Mouse (Mus musculus) limb, embryonic 11.5 days (tissue): ENCODE measurements around the gene Ftcd. TPM values are rescaled to one million over a fixed set of nuclear protein-coding genes. Genes with fewer than 3 reads are reported as not detected.

Experiments used
- ATAC-seq: fragments of 200-750 bp; cut with Nextera tagmentation; 2 replicates; pipeline ENCODE4 v1.8.0; 2017; ENCODE audit warnings: low read depth; ENCODE audit not compliant: insufficient number of reproducible peaks, low FRiP score, low TSS enrichment
- DNase-seq: peaks from one replicate; pipeline ENCODE4 v3.0.0-alpha.2; 2015; ENCODE audit warnings: low spot score
- H3K27ac ChIP-seq: fragments of 300-500 bp; sonication (generic); replicated peaks from 2 replicates; pipeline ENCODE4 v1.5.1; 2014; ENCODE audit warnings: low read depth, mild to moderate bottlenecking, low read length
- H3K27me3 ChIP-seq: fragments of 300-500 bp; sonication (generic); 2 replicates; pipeline ENCODE4 v1.6.1; 2014; ENCODE audit warnings: mild to moderate bottlenecking, low read length, mixed read lengths; ENCODE audit not compliant: control insufficient read depth, insufficient read depth
- H3K36me3 ChIP-seq: fragments of 300-500 bp; sonication (generic); 2 replicates; pipeline ENCODE4 v1.6.1; 2014; ENCODE audit warnings: mild to moderate bottlenecking, low read length, moderate library complexity, mixed read lengths; ENCODE audit not compliant: control insufficient read depth, insufficient read depth
- H3K4me1 ChIP-seq: fragments of 300-500 bp; sonication (generic); 2 replicates; pipeline ENCODE4 v1.6.1; 2014; ENCODE audit warnings: low read length, mixed read lengths; ENCODE audit not compliant: control insufficient read depth, insufficient read depth
- H3K4me2 ChIP-seq: fragments of 300-500 bp; sonication (generic); 2 replicates; pipeline ENCODE4 v1.6.1; 2014; ENCODE audit warnings: low read depth, mild to moderate bottlenecking, moderate library complexity; ENCODE audit not compliant: severe bottlenecking
- H3K4me3 ChIP-seq: fragments of 300-500 bp; sonication (generic); 2 replicates; pipeline ENCODE4 v1.5.1; 2014; ENCODE audit warnings: low read depth, low read length
- H3K9ac ChIP-seq: fragments of 300-500 bp; sonication (generic); 2 replicates; pipeline ENCODE4 v1.6.1; 2014; ENCODE audit warnings: mild to moderate bottlenecking, low read length
- H3K9me3 ChIP-seq: fragments of 300-500 bp; sonication (generic); 2 replicates; pipeline ENCODE4 v1.6.1; 2016; ENCODE audit warnings: low read length; ENCODE audit not compliant: control insufficient read depth
- WGBS: fragments of 180-500 bp; shearing (Covaris S2); extraction: QIAGEN DNeasy Blood & Tissue Kit; methylation state at CpG from one replicate; pipeline ENCODE4 v1.1.7; 2014; 5-methylcytosine and 5-hydroxymethylcytosine counted together
- polyA plus RNA-seq: library from polyadenylated mRNA; unstranded; fragments of >200 nt; fragmentation: Nextera tagmentation; extraction: Ambion mirVana; gene quantifications from 2 replicates; pipeline ENCODE4 v1.2.1, GENCODE M21; 2014

The Ftcd gene
- polyA plus RNA-seq, 1 experiment from 2014 or later = not detected

GRCm38 (mm10) chr10:76572151-76572550 is 3.3 kb upstream of the Ftcd start:
- no peak overlapping the region for H3K9ac ChIP-seq
- ATAC-seq = no peak
- WGBS = 85% methylated on average over 3 of the region's 3 CpGs
- H3K27ac ChIP-seq = no peak overlapping the region
- no peaks in the 10 kb centered on the region for H3K36me3 ChIP-seq
- no peak overlapping the region for H3K4me2 ChIP-seq
- 0 out of 2 replicates have a peak, but pooled peaks cover 2% of the 10 kb centered on the region for H3K9me3 ChIP-seq
- H3K27me3 ChIP-seq = no peaks in the 10 kb centered on the region
- no peak for DNase-seq
- H3K4me1 ChIP-seq = no peaks in the 10 kb centered on the region
- H3K4me3 ChIP-seq = no peak overlapping the region

GRCm38 (mm10) chr10:76576920-76577319 is 1.5 kb downstream of the Ftcd start:
- H3K36me3 ChIP-seq = no peaks in the 10 kb centered on the region

GRCm38 (mm10) chr10:76584138-76584537 is 8.7 kb downstream of the Ftcd start:
- Histone ChIP-seq H3K4me2 (peak overlapping the region; percentile 37), H3K4me3 (peak overlapping the region; percentile 8; the same call in 1 of the 2 replicates), H3K27ac (no peak overlapping the region), H3K27me3 (no peaks in the 10 kb centered on the region), H3K36me3 (no peaks in the 10 kb centered on the region), H3K4me1 (no peaks in the 10 kb centered on the region), H3K9ac (no peak overlapping the region), H3K9me3 (no peaks in the 10 kb centered on the region)
- no peak for DNase-seq
- ATAC-seq = no peak
- 14% methylated on average over 10 of the region's 10 CpGs for WGBS

More at GRCm38 (mm10) chr10:76576920-76577319, 1.5 kb downstream of the Ftcd start:
- H3K9me3 ChIP-seq = no peaks in the 10 kb centered on the region
- no peak overlapping the region for H3K4me2 ChIP-seq
- H3K9ac ChIP-seq = no peak overlapping the region
- ATAC-seq (no peak), DNase-seq (no peak)
- no peak overlapping the region for H3K4me3 ChIP-seq
- H3K27me3 ChIP-seq = no peaks in the 10 kb centered on the region
- 71% methylated on average over 7 of the region's 7 CpGs for WGBS
- no peak overlapping the region for H3K27ac ChIP-seq
- no peaks in the 10 kb centered on the region for H3K4me1 ChIP-seq

GRCm38 (mm10) chr10:76586190-76586589 is 10.7 kb downstream of the Ftcd start:
- Histone ChIP-seq H3K4me3 (no peak overlapping the region), H3K36me3 (no peaks in the 10 kb centered on the region), H3K27ac (no peak overlapping the region), H3K4me2 (no peak overlapping the region), H3K9ac (no peak overlapping the region), H3K27me3 (no peaks in the 10 kb centered on the region), H3K4me1 (no peaks in the 10 kb centered on the region), H3K9me3 (no peaks in the 10 kb centered on the region)
- DNase-seq (no peak), ATAC-seq (no peak)
- 17% methylated on average over 1 of the region's 1 CpGs for WGBS

GRCm38 (mm10) chr10:76590197-76590596 is 14.7 kb downstream of the Ftcd start:
- Histone ChIP-seq H3K9me3 (no peaks in the 10 kb centered on the region), H3K4me3 (no peak overlapping the region), H3K9ac (no peak overlapping the region), H3K4me1 (no peaks in the 10 kb centered on the region), H3K36me3 (no peaks in the 10 kb centered on the region), H3K27ac (no peak overlapping the region), H3K27me3 (no peaks in the 10 kb centered on the region), H3K4me2 (no peak overlapping the region)
- ATAC-seq (no peak), DNase-seq (no peak)
- WGBS = 63% methylated on average over 11 of the region's 11 CpGs

- DNase-seq (no peak), ATAC-seq (no peak)
- 93% methylated on average over 31 of the region's 31 CpGs for WGBS
- Histone ChIP-seq H3K4me3 (no peak overlapping the region), H3K27me3 (no peaks in the 10 kb centered on the region), H3K27ac (no peak overlapping the region), H3K9ac (no peak overlapping the region), H3K36me3 (no peaks in the 10 kb centered on the region), H3K9me3 (no peaks in the 10 kb centered on the region; the same call in 1 of the 2 replicates), H3K4me2 (no peak overlapping the region), H3K4me1 (no peaks in the 10 kb centered on the region)
Measured at GRCm38 (mm10) chr10:76596338-76596737, 20.9 kb downstream of the Ftcd start.

GRCm38 (mm10) chr10:76602690-76603089 is 27.2 kb downstream of the Ftcd start:
- no peak overlapping the region for H3K4me3 ChIP-seq
- 84% methylated on average over 3 of the region's 3 CpGs for WGBS
- no peaks in the 10 kb centered on the region for H3K9me3 ChIP-seq
- ATAC-seq (no peak), DNase-seq (no peak)
- peaks cover 3% of the 10 kb centered on the region; the same call in 1 of the 2 replicates for H3K36me3 ChIP-seq
- H3K27ac ChIP-seq = no peak overlapping the region
- no peaks in the 10 kb centered on the region for H3K27me3 ChIP-seq
- no peak overlapping the region for H3K9ac ChIP-seq
- no peaks in the 10 kb centered on the region for H3K4me1 ChIP-seq
- no peak overlapping the region for H3K4me2 ChIP-seq

GRCm38 (mm10) chr10:76612473-76612872 is 37.0 kb downstream of the Ftcd start:
- Histone ChIP-seq H3K4me2 (no peak overlapping the region), H3K27ac (no peak overlapping the region), H3K9ac (no peak overlapping the region), H3K36me3 (no peaks in the 10 kb centered on the region), H3K9me3 (no peaks in the 10 kb centered on the region), H3K27me3 (no peaks in the 10 kb centered on the region), H3K4me1 (no peaks in the 10 kb centered on the region), H3K4me3 (no peak overlapping the region)
- WGBS = 87% methylated on average over 7 of the region's 7 CpGs
- DNase-seq = no peak
- no peak for ATAC-seq

- peak overlapping the region; percentile 77; the same call in 1 of the 2 replicates for H3K4me2 ChIP-seq
- DNase-seq (no peak), ATAC-seq (no peak)
- peaks cover 6% of the 10 kb centered on the region for H3K4me1 ChIP-seq
- 76% methylated on average over 4 of the region's 4 CpGs for WGBS
- no peak overlapping the region for H3K9ac ChIP-seq
- H3K27me3 ChIP-seq = no peaks in the 10 kb centered on the region
- no peaks in the 10 kb centered on the region for H3K9me3 ChIP-seq
- no peak overlapping the region for H3K27ac ChIP-seq
- peak overlapping the region; percentile 39; the same call in 1 of the 2 replicates for H3K4me3 ChIP-seq
- no peaks in the 10 kb centered on the region for H3K36me3 ChIP-seq
Measured at GRCm38 (mm10) chr10:76622411-76622810, 47.0 kb downstream of the Ftcd start.
